Mouse (Mus musculus) liver, embryonic 12.5 days (tissue): ENCODE measurements around the gene Elavl1. TPM values are rescaled to one million over a fixed set of nuclear protein-coding genes. Genes with fewer than 3 reads are reported as not detected.

Source experiments
- ATAC-seq: fragments of 200-750 bp; cut with Nextera tagmentation; 2 replicates; pipeline ENCODE4 v1.8.0; 2017; ENCODE audit warnings: moderate number of reproducible peaks, mild to moderate bottlenecking, moderate library complexity
- H3K27ac ChIP-seq: fragments of 300-500 bp; sonication (generic); 2 replicates; pipeline ENCODE4 v1.5.1; 2016; ENCODE audit warnings: mild to moderate bottlenecking
- H3K27me3 ChIP-seq: fragments of 300-500 bp; sonication (generic); replicated peaks from 2 replicates; pipeline ENCODE4 v1.6.1; 2016; ENCODE audit warnings: mild to moderate bottlenecking, moderate library complexity
- H3K36me3 ChIP-seq: fragments of 300-500 bp; sonication (generic); 2 replicates; pipeline ENCODE4 v1.6.1; 2016; ENCODE audit warnings: mild to moderate bottlenecking, moderate library complexity
- H3K4me1 ChIP-seq: fragments of 300-500 bp; sonication (generic); 2 replicates; pipeline ENCODE4 v1.6.1; 2016
- H3K4me2 ChIP-seq: fragments of 300-500 bp; sonication (generic); 2 replicates; pipeline ENCODE4 v1.6.1; 2016; ENCODE audit warnings: mild to moderate bottlenecking, moderate library complexity
- H3K4me3 ChIP-seq: fragments of 300-500 bp; sonication (generic); 2 replicates; pipeline ENCODE4 v1.5.1; 2016; ENCODE audit warnings: mild to moderate bottlenecking, moderate library complexity
- H3K9ac ChIP-seq: fragments of 300-500 bp; sonication (generic); 2 replicates; pipeline ENCODE4 v1.6.1; 2016; ENCODE audit warnings: mild to moderate bottlenecking, moderate library complexity
- H3K9me3 ChIP-seq: fragments of 300-500 bp; sonication (generic); replicated peaks from 2 replicates; pipeline ENCODE4 v1.6.1; 2016; ENCODE audit warnings: mild to moderate bottlenecking, moderate library complexity
- WGBS: fragments of 180-500 bp; shearing (Covaris S2); methylation state at CpG from one replicate; pipeline ENCODE4 v1.1.7; 2016; ENCODE audit not compliant: insufficient replicate concordance; 5-methylcytosine and 5-hydroxymethylcytosine counted together
- polyA plus RNA-seq: library from polyadenylated mRNA; unstranded; fragments of >200 nt; fragmentation: Nextera tagmentation; extraction: Ambion mirVana; gene quantifications from 2 replicates; pipeline ENCODE4 v1.2.1, GENCODE M21; 2016

The Elavl1 gene
- polyA plus RNA-seq, 1 experiment from 2014 or later, result 215 TPM

DNA sequence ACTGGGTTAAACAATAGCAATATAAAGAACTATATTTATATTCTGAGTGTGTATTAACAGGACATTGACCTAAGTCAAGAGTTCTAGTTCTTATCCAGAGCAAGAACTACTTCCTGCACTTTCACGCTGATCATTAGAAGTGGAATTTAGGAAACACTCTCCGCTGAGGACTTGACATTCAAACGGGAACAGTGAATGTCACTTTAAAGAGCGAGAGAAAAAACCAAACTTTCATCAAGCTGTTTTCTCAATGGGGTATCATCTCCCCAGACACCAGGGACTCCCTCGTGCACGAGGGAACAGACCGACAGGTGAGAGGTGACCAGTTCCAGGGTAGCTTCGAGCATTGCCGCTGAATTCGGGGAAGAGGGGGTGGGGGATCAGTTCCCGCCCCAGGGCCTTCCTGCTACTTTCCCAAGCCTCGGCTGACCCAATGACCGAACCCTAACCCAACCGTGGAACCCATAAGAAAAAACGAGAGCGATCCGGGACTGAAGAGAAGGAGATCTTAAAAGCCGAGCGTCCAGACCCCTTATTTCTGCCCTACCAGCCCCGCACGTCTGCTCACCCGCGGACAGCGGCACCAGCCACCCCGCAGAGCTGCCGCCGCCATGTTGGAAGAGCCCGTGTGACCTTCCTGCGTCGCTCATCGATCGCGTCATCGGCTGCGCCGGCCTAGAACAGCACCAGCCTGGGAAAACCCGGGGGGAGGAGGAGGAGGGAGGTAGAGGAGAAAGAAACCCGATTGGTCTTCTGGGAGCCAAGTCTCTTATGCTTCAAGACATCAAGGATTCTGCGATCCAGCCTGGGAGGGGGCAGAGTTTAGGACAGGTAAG lies 49.7 kb downstream of the Elavl1 start, which contains the start of gene Timm44:
Gene Timm44 (minus strand): TSS at position 639 of the 836 bp plus-strand sequence.
- H3K36me3 ChIP-seq, result peaks cover 37% of the 10 kb centered on the region
- ATAC-seq, result peak; percentile 96

GRCm38 (mm10) chr8:4269609-4270008 lies 55.6 kb downstream of the Elavl1 start:
- Histone ChIP-seq H3K4me2 (no peak overlapping the region), H3K9ac (no peak overlapping the region), H3K4me3 (no peak overlapping the region), H3K4me1 (peaks cover 13% of the 10 kb centered on the region), H3K27ac (no peak overlapping the region), H3K9me3 (no peaks in the 10 kb centered on the region), H3K36me3 (peaks cover 96% of the 10 kb centered on the region), H3K27me3 (no peaks in the 10 kb centered on the region)
- ATAC-seq, result no peak
- 85% methylated on average over 6 of the region's 6 CpGs for WGBS

More for the DNA sequence above, 49.7 kb downstream of the Elavl1 start, which contains the start of gene Timm44:
- H3K9ac ChIP-seq, result peak within 1 kb of the TSS; percentile 85
- H3K9me3 ChIP-seq, result no peaks in the 10 kb centered on the region
- no peaks in the 10 kb centered on the region for H3K27me3 ChIP-seq
- WGBS, result under 1% methylated on average over 39 of the region's 39 CpGs
- H3K27ac ChIP-seq, result peak within 1 kb of the TSS; percentile 70
- H3K4me3 ChIP-seq, result peak within 1 kb of the TSS; percentile 88
- peak within 1 kb of the TSS; percentile 86 for H3K4me2 ChIP-seq
- H3K4me1 ChIP-seq, result peaks cover 28% of the 10 kb centered on the region

- peaks cover 100% of the 10 kb centered on the region for H3K36me3 ChIP-seq
- H3K9me3 ChIP-seq, result no peaks in the 10 kb centered on the region
- 84% methylated on average over 15 of the region's 15 CpGs for WGBS
- H3K27me3 ChIP-seq, result no peaks in the 10 kb centered on the region
- H3K27ac ChIP-seq, result no peak overlapping the region
- H3K4me3 ChIP-seq, result no peak overlapping the region
- no peak overlapping the region for H3K4me2 ChIP-seq
- H3K4me1 ChIP-seq, result no peaks in the 10 kb centered on the region
- peak; percentile 63; the same call in 1 of the 2 replicates for ATAC-seq
- H3K9ac ChIP-seq, result no peak overlapping the region
These were observed 57.6 kb downstream of the Elavl1 start for GRCm38 (mm10) chr8:4267627-4268026.

DNA sequence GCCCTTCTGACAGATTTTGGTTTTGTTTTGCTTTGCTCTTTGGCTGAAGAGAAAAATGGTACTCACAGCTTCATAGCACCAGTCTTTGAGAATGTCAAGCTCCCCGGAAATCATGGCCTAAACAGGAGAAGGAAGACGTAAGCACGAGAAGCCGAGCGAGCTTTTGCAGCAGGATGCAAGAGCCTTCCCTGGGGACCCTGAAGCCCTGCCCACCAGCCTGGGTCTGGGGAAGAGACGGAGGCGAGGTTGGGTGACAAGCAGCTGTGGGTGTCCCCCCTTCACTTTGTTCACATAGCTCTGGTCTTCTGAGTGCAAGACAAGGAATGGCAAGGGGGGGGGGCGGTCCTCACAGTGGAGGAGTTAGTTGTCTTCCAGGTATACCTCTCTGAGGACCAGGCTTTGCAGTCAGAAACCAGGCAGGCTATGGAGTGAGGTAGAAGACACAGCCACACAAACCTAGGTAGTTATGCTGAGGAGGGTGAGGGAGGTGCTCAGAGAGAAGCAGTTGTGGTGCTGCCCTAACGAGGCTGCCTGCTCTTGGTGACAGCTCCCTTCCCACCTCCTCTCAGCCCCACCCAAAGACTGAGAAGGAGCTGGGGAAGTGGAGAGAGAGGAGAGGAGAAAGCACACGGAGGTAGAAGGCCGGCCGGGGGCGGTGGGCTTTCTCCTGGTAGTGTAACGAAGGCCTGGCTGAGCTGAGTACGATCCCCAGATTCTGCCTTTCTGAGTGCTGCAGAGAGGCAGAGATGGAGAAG lies 59.9 kb downstream of the Elavl1 start:
- H3K27me3 ChIP-seq, result no peaks in the 10 kb centered on the region
- no peak for ATAC-seq
- H3K9ac ChIP-seq, result no peak overlapping the region
- no peak overlapping the region for H3K4me3 ChIP-seq
- peaks cover 100% of the 10 kb centered on the region for H3K36me3 ChIP-seq
- H3K4me1 ChIP-seq, result no peaks in the 10 kb centered on the region
- H3K27ac ChIP-seq, result no peak overlapping the region
- no peaks in the 10 kb centered on the region for H3K9me3 ChIP-seq
- no peak overlapping the region for H3K4me2 ChIP-seq
- whole genome bisulfite sequencing, result 84% methylated on average over 15 of the region's 15 CpGs

DNA sequence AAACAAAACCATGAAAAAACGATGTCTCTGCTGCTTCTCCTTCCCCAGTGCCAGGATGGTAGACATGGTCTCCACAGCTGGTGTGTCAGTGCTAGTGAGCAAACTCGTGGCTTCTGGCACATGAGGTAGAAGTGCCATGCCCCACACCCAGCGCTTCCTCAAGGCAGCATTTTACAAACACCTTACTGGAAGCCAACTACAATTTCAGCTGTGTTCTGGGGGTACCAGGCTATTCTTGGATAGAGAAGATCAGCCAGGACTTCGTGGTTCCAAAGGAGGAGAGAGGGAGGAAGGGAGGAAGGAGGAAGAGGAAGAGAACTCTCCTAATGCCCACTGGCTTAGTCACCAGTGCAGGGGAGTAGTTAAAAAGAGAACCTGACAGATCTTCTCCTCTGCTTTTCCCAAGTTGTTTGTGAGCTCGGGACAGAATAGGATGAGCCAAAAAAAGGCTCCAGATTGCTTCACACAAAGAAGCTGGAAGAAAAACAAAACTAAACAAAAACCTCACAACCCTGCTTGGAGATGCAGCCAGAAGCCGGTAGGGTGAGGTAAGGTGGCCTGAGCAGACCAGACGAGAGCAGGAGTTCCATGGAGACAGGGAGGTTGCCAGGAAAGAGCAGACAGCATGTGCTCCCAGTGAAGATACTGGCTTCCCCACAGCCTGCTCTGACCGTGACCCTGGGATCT lies 62.0 kb downstream of the Elavl1 start:
- Histone ChIP-seq H3K27ac (no peak overlapping the region), H3K4me3 (no peak overlapping the region), H3K4me2 (no peak overlapping the region), H3K36me3 (peaks cover 88% of the 10 kb centered on the region), H3K9me3 (no peaks in the 10 kb centered on the region), H3K9ac (no peak overlapping the region), H3K27me3 (no peaks in the 10 kb centered on the region), H3K4me1 (peaks cover 18% of the 10 kb centered on the region)
- 73% methylated on average over 8 of the region's 8 CpGs for WGBS
- ATAC-seq, result no peak

- Histone ChIP-seq H3K4me2 (peak overlapping the region; percentile 99), H3K36me3 (peaks cover 76% of the 10 kb centered on the region), H3K27ac (peak overlapping the region; percentile 75; the same call in 1 of the 2 replicates)
These were observed 65.4 kb downstream of the Elavl1 start for GRCm38 (mm10) chr8:4259805-4260170.

GRCm38 (mm10) chr8:4259125-4259804 lies 65.9 kb downstream of the Elavl1 start, which contains the start of gene Ctxn1:
Gene Ctxn1, minus strand, starts transcription at chr8:4259274.
- peaks cover 76% of the 10 kb centered on the region for H3K36me3 ChIP-seq
- peak within 1 kb of the TSS; percentile 99 for H3K4me2 ChIP-seq
- peak; percentile 94 for ATAC-seq

More at GRCm38 (mm10) chr8:4259805-4260170, 65.4 kb downstream of the Elavl1 start:
- Histone ChIP-seq H3K27me3 (no peaks in the 10 kb centered on the region), H3K4me1 (peaks cover 22% of the 10 kb centered on the region), H3K9me3 (no peaks in the 10 kb centered on the region), H3K4me3 (no peak overlapping the region), H3K9ac (0 out of 2 replicates have a peak overlapping the region, but pooled peaks have one; percentile 19)
- no peak for ATAC-seq
- 82% methylated on average over 4 of the region's 4 CpGs for WGBS

DNA sequence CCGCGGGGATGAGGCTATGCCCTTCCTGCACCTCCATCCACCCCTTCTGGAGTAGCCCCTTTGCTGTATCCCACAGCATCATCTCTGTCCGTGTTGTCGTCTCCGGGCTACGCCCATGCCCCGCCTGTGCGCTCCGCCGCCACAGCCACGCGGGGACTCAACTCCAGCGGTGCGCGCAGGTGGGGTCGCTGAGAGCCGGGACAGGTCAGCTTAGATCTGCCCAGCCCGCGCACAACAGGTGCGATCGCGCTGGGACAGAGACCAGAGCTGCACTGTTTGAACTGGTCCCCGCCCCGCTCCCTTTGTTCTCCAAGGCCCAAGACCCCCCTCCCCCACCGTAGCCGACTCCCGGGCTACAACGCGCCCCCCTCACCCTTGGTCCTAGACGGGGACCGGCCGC lies 66.5 kb downstream of the Elavl1 start:
- peak; percentile 64 for ATAC-seq
- Histone ChIP-seq H3K27me3 (no peaks in the 10 kb centered on the region), H3K4me3 (peak overlapping the region; percentile 64), H3K4me2 (peak overlapping the region; percentile 99), H3K36me3 (peaks cover 72% of the 10 kb centered on the region), H3K9me3 (no peaks in the 10 kb centered on the region), H3K27ac (peak overlapping the region; percentile 64), H3K4me1 (peaks cover 30% of the 10 kb centered on the region), H3K9ac (peak overlapping the region; percentile 70)
- 1% methylated on average over 31 of the region's 32 CpGs for WGBS

More at GRCm38 (mm10) chr8:4259125-4259804, 65.9 kb downstream of the Elavl1 start, which contains the start of gene Ctxn1:
- Histone ChIP-seq H3K4me3 (peak within 1 kb of the TSS; percentile 64), H3K9ac (peak within 1 kb of the TSS; percentile 70), H3K27me3 (no peaks in the 10 kb centered on the region), H3K4me1 (peaks cover 24% of the 10 kb centered on the region), H3K9me3 (no peaks in the 10 kb centered on the region), H3K27ac (peak within 1 kb of the TSS; percentile 75)
- 9% methylated on average over 33 of the region's 33 CpGs for WGBS

GRCm38 (mm10) chr8:4258233-4258632 lies 67.0 kb downstream of the Elavl1 start:
- peak overlapping the region; percentile 64 for H3K4me3 ChIP-seq
- peaks cover 67% of the 10 kb centered on the region for H3K36me3 ChIP-seq
- H3K4me2 ChIP-seq, result peak overlapping the region; percentile 99
- no peak overlapping the region for H3K27ac ChIP-seq
- H3K27me3 ChIP-seq, result no peaks in the 10 kb centered on the region
- H3K9ac ChIP-seq, result peak overlapping the region; percentile 70
- H3K9me3 ChIP-seq, result no peaks in the 10 kb centered on the region
- WGBS, result 3% methylated on average over 35 of the region's 35 CpGs
- H3K4me1 ChIP-seq, result peaks cover 33% of the 10 kb centered on the region
- ATAC-seq, result peak; percentile 50

DNA sequence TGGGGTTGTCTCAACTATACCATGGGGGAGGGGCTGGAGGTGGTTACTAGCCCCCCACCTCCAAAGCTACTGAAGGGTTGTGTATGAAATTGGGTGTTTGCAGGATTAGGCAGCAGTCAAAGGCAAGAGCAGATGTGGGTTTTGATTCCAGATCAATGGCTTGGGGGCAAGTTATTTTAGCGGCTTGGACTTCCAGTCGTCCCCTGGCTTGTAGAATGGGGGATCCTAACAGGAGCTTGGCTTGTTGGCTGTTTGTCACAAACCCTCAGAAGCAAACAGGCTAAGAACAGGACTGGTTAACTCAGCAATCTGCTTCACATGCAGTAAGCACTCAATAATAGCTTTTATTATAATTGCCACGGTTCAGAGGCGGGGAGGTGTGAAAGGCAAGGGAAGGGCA lies 67.9 kb downstream of the Elavl1 start:
- H3K4me2 ChIP-seq, result no peak overlapping the region
- peaks cover 38% of the 10 kb centered on the region for H3K4me1 ChIP-seq
- no peak overlapping the region for H3K4me3 ChIP-seq
- peaks cover 59% of the 10 kb centered on the region for H3K36me3 ChIP-seq
- H3K27me3 ChIP-seq, result no peaks in the 10 kb centered on the region
- ATAC-seq, result no peak
- H3K27ac ChIP-seq, result no peak overlapping the region
- WGBS, result 86% methylated on average over 4 of the region's 4 CpGs
- H3K9me3 ChIP-seq, result no peaks in the 10 kb centered on the region
- no peak overlapping the region for H3K9ac ChIP-seq

- ATAC-seq, result no peak
- Histone ChIP-seq H3K27ac (no peak overlapping the region), H3K4me2 (no peak overlapping the region), H3K36me3 (peaks cover 54% of the 10 kb centered on the region), H3K9ac (no peak overlapping the region), H3K27me3 (no peaks in the 10 kb centered on the region), H3K4me3 (no peak overlapping the region), H3K4me1 (peaks cover 42% of the 10 kb centered on the region), H3K9me3 (no peaks in the 10 kb centered on the region)
- WGBS, result 61% methylated on average over 4 of the region's 4 CpGs
These were observed 68.3 kb downstream of the Elavl1 start for GRCm38 (mm10) chr8:4256911-4257310.
